Mouse (Mus musculus) adrenal gland, adult 2 months (tissue): ENCODE data around the gene B3galt4. TPM values are rescaled to one million over a fixed set of nuclear protein-coding genes. Genes with fewer than 3 reads are reported as not detected.

ENCODE experiments used
- DNase-seq: peaks from one replicate; pipeline ENCODE4 v3.0.0; 2021
- polyA plus RNA-seq: library from polyadenylated mRNA; depleted of rRNA; stranded (reverse); fragments of >200 nt; gene quantifications from 2 replicates; pipeline ENCODE4 v1.2.3, GENCODE M21; 2012
- total RNA-seq, 2 experiments: library from RNA; stranded (reverse); gene quantifications; 2 replicates each; pipeline ENCODE4 v1.2.3; 2021

B3galt4 gene
- total and polyA plus RNA-seq, 3 experiments, result 4.0 to 21.2 (median 6.5) TPM

- peak; percentile 80 for DNase-seq
Measured at GRCm38 (mm10) chr17:33968489-33968888, 17.2 kb upstream of the B3galt4 start.

- peak; percentile 73 for DNase-seq
Measured at GRCm38 (mm10) chr17:33965846-33966550, 14.7 kb upstream of the B3galt4 start.

- no peak for DNase-seq
Measured at GRCm38 (mm10) chr17:33965082-33965845, 14.0 kb upstream of the B3galt4 start.

GRCm38 (mm10) chr17:33962876-33963275, 11.6 kb upstream of the B3galt4 start:
- DNase-seq, result no peak

- no peak for DNase-seq
Measured at GRCm38 (mm10) chr17:33959948-33960347, 8.7 kb upstream of the B3galt4 start.

- no peak for DNase-seq
Measured at GRCm38 (mm10) chr17:33959135-33959534, 7.8 kb upstream of the B3galt4 start.

GRCm38 (mm10) chr17:33958451-33958850, 7.2 kb upstream of the B3galt4 start:
- DNase-seq, result no peak

- no peak for DNase-seq
Measured at GRCm38 (mm10) chr17:33957493-33957892, 6.2 kb upstream of the B3galt4 start.

- DNase-seq, result no peak
Measured at GRCm38 (mm10) chr17:33956336-33956735, 5.0 kb upstream of the B3galt4 start.

GRCm38 (mm10) chr17:33955555-33956214, 4.4 kb upstream of the B3galt4 start, which contains the start of the genes Vps52 and Rps18:
Gene Vps52, plus strand, starts transcription at chr17:33955812.
Gene Rps18, minus strand, starts transcription at chr17:33956001.
- DNase-seq, result peak; percentile 95

- no peak for DNase-seq
Measured at GRCm38 (mm10) chr17:33954646-33955554, 3.6 kb upstream of the B3galt4 start.

- DNase-seq, result peak; percentile 4
Measured at GRCm38 (mm10) chr17:33953961-33954565, 2.8 kb upstream of the B3galt4 start.

- DNase-seq, result peak; percentile 1
Measured at GRCm38 (mm10) chr17:33953310-33953709, 2.0 kb upstream of the B3galt4 start.

GRCm38 (mm10) chr17:33952879-33953278, 1.6 kb upstream of the B3galt4 start:
- no peak for DNase-seq

- peak; percentile 12 for DNase-seq
Measured at GRCm38 (mm10) chr17:33952015-33952414, 727 bp upstream of the B3galt4 start.

GRCm38 (mm10) chr17:33950131-33950625, 1.1 kb downstream of the B3galt4 start:
- no peak for DNase-seq

GRCm38 (mm10) chr17:33948905-33949537, 2.3 kb downstream of the B3galt4 start:
- peak; percentile 72 for DNase-seq

GRCm38 (mm10) chr17:33948090-33948904, 3.0 kb downstream of the B3galt4 start:
- DNase-seq, result no peak

GRCm38 (mm10) chr17:33947430-33948089, 3.7 kb downstream of the B3galt4 start:
- no peak for DNase-seq
